Mouse (Mus musculus) liver, postnatal 0 days (tissue): ENCODE measurements around the gene 1110032A03Rik. TPM values are rescaled to one million over a fixed set of nuclear protein-coding genes. Genes with fewer than 3 reads are reported as not detected.
A peak's percentile ranks its signal among the peaks of the same experiment; 100 is the strongest.

ENCODE experiments used
- ATAC-seq: fragments of 200-750 bp; cut with Nextera tagmentation; 2 replicates; pipeline ENCODE4 v1.8.0; 2017; ENCODE audit warnings: mild to moderate bottlenecking, moderate library complexity
- DNase-seq: peaks from one replicate; pipeline ENCODE4 v3.0.0-alpha.2; 2016
- H3K27ac ChIP-seq: fragments of 300-500 bp; sonication (generic); 2 replicates; pipeline ENCODE4 v1.5.1; 2014; ENCODE audit warnings: antibody characterized with exemption, moderate library complexity, mild to moderate bottlenecking, low read depth
- H3K27me3 ChIP-seq: fragments of 300-500 bp; sonication (generic); 2 replicates; pipeline ENCODE4 v1.6.1; 2014; ENCODE audit warnings: low read length, control low read depth, mixed read lengths; ENCODE audit not compliant: insufficient read depth
- H3K36me3 ChIP-seq: fragments of 300-500 bp; sonication (generic); replicated peaks from 2 replicates; pipeline ENCODE4 v1.6.1; 2014; ENCODE audit warnings: mild to moderate bottlenecking, control low read depth, low read length, moderate library complexity, mixed read lengths; ENCODE audit not compliant: insufficient read depth
- H3K4me1 ChIP-seq: fragments of 300-500 bp; sonication (generic); 2 replicates; pipeline ENCODE4 v1.6.1; 2014; ENCODE audit warnings: antibody characterized with exemption, mild to moderate bottlenecking, control low read depth; ENCODE audit not compliant: insufficient read depth
- H3K4me2 ChIP-seq: fragments of 300-500 bp; sonication (generic); 2 replicates; pipeline ENCODE4 v1.6.1; 2014; ENCODE audit warnings: low read depth, mild to moderate bottlenecking, low read length, moderate library complexity, mixed read lengths
- H3K4me3 ChIP-seq: fragments of 300-500 bp; sonication (generic); 2 replicates; pipeline ENCODE4 v1.5.1; 2014; ENCODE audit warnings: low read depth, low read length
- H3K9ac ChIP-seq: fragments of 300-500 bp; sonication (generic); replicated peaks from 2 replicates; pipeline ENCODE4 v1.6.1; 2014; ENCODE audit warnings: mild to moderate bottlenecking, moderate library complexity
- H3K9me3 ChIP-seq: fragments of 300-500 bp; sonication (generic); 2 replicates; pipeline ENCODE4 v1.6.1; 2016; ENCODE audit warnings: mild to moderate bottlenecking, control low read depth, low read length, mixed read lengths
- CTCF ChIP-seq: sonication (generic); IDR thresholded peaks from 2 replicates; pipeline ENCODE4 v1.5.1; 2016; ENCODE audit warnings: antibody characterized with exemption, low read depth
- EP300 ChIP-seq: IDR thresholded peaks from 2 replicates; pipeline ENCODE4 v1.6.1; 2016; ENCODE audit warnings: antibody characterized with exemption, low read depth, mild to moderate bottlenecking
- WGBS: fragments of 180-500 bp; shearing (Covaris S2); extraction: QIAGEN DNeasy Blood & Tissue Kit; methylation state at CpG from one replicate; pipeline ENCODE4 v1.1.7; 2014; ENCODE audit not compliant: insufficient replicate concordance; 5-methylcytosine and 5-hydroxymethylcytosine counted together
- polyA plus RNA-seq: library from polyadenylated mRNA; unstranded; fragments of >200 nt; fragmentation: Nextera tagmentation; extraction: Ambion mirVana; gene quantifications from 2 replicates; pipeline ENCODE4 v1.2.1, GENCODE M21; 2015

Gene 1110032A03Rik
- polyA plus RNA-seq, 1 experiment from 2014 or later = 34.6 TPM

DNA sequence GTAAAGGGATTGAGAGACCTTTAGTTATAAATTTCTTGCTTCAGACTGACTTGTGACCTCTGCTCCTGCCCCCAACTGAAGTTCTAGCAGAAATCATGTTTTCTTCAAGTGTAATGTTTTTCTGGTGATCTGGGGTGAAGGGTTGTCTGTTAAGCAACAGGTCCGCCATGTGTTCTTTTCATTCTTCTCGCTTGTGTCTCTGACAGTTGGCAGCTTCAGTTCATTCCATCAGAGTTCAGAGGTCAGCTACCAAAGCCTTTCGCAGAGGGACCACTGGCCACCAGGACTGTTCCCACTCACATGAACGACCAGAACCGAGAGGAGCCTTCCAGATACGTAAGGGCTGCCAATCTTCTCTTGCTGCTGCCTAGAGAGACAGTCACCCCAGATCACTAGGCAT is 33.2 kb upstream of the 1110032A03Rik start:
- Histone ChIP-seq H3K9ac (no peak overlapping the region), H3K9me3 (no peaks in the 10 kb centered on the region), H3K27me3 (no peaks in the 10 kb centered on the region), H3K4me2 (no peak overlapping the region), H3K36me3 (peaks cover 29% of the 10 kb centered on the region), H3K27ac (no peak overlapping the region), H3K4me1 (peaks cover 37% of the 10 kb centered on the region), H3K4me3 (no peak overlapping the region)
- 86% methylated on average over 6 of the region's 6 CpGs for WGBS
- TF ChIP-seq CTCF (no peak), EP300 (no peak)
- no peak for ATAC-seq
- DNase-seq = no peak

DNA sequence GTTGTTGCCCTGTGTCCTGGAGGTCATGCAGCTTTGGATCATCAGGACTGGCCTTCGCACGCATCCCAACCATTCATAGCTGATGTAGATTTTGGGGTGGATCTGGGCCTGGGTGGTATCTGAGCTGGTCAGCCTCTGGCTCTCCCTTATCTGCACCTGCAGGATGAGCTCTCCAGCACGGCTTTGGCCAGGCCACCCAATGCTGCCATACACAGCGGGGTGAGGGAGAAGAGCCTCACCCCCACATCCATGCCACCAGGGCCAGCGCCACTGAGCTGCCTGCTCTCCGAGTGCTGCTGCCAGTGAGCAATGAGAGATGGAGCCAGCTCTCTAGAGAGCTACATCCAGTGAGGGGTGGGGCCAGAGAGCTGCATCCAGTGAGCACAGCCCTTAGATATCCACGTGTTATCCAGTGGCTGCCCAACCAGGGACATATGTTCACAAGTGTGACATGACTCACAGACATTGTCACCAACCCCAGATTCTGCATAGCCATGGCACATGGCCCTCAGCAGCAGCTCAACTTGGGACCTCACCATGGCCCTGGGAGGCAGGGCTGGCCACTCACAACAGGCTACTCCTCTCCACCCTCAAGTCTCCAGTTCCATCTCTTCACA is 27.8 kb upstream of the 1110032A03Rik start:
- Histone ChIP-seq H3K4me1 (peaks cover 13% of the 10 kb centered on the region; the same call in 1 of the 2 replicates), H3K36me3 (peaks cover 30% of the 10 kb centered on the region), H3K4me3 (no peak overlapping the region), H3K27ac (peak overlapping the region; percentile 53), H3K4me2 (peak overlapping the region; percentile 33), H3K9me3 (no peaks in the 10 kb centered on the region), H3K9ac (no peak overlapping the region), H3K27me3 (no peaks in the 10 kb centered on the region)
- peak; percentile 96 for ATAC-seq
- 65% methylated on average over 7 of the region's 7 CpGs for WGBS
- peak; percentile 72 for DNase-seq
- TF ChIP-seq EP300 = peak; percentile 97
- TF ChIP-seq CTCF = peak; percentile 36

DNA sequence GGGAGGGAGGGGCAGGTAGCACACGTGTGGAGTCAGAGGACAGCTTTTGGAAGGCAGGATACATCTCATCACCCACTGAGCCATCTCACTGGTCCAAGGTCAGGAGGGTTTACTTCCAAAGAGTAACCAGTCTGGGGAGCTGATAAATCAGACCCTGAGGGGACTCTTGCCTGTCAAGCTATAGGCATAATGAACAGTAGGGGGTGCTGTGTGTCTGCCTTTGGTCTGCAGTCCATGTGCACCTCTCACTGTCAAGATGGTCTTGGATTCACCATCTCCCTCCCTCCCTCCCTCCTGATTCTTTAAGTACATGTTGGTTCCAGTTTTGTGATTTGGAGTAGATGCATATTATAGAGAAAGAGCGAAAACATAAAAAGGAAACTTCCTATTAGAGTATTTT is 25.7 kb upstream of the 1110032A03Rik start:
- no peaks in the 10 kb centered on the region for H3K9me3 ChIP-seq
- DNase-seq (peak; percentile 71), ATAC-seq (0 out of 2 replicates have a peak, but pooled peaks have one; percentile 31)
- WGBS = 56% methylated on average over 2 of the region's 2 CpGs
- no peaks in the 10 kb centered on the region for H3K27me3 ChIP-seq
- H3K4me1 ChIP-seq = peaks cover 13% of the 10 kb centered on the region; the same call in 1 of the 2 replicates
- H3K36me3 ChIP-seq = peaks cover 24% of the 10 kb centered on the region
- TF ChIP-seq CTCF = peak; percentile 94
- TF ChIP-seq EP300 = no peak
- no peak overlapping the region for H3K9ac ChIP-seq
- no peak overlapping the region for H3K4me3 ChIP-seq
- no peak overlapping the region for H3K4me2 ChIP-seq
- no peak overlapping the region for H3K27ac ChIP-seq

DNA sequence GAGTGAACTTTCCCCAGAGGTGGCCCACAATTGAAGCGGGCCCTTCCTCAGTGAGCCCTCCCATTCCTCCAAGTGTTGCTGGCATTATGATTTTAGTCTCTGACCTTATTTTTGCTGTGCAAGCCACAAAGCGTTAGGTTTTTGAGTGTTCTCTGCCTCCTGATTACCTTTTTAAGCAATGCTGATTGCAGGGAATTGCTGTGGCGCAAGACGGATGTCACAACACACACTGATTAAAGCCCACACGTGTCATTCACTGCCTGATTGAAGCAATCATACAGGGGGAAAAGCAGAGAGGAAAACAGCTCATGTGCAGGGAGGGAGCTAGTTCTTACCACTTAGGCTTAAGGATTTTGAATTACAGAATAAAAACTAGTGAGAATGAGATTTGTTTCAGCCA is 23.0 kb upstream of the 1110032A03Rik start:
- Histone ChIP-seq H3K36me3 (peaks cover 21% of the 10 kb centered on the region), H3K9me3 (no peaks in the 10 kb centered on the region), H3K9ac (no peak overlapping the region), H3K27ac (no peak overlapping the region), H3K27me3 (no peaks in the 10 kb centered on the region), H3K4me1 (peaks cover 3% of the 10 kb centered on the region; the same call in 1 of the 2 replicates), H3K4me3 (no peak overlapping the region), H3K4me2 (no peak overlapping the region)
- no peak for ATAC-seq
- TF ChIP-seq CTCF (no peak), EP300 (no peak)
- DNase-seq = peak; percentile 34
- WGBS = 62% methylated on average over 5 of the region's 5 CpGs

DNA sequence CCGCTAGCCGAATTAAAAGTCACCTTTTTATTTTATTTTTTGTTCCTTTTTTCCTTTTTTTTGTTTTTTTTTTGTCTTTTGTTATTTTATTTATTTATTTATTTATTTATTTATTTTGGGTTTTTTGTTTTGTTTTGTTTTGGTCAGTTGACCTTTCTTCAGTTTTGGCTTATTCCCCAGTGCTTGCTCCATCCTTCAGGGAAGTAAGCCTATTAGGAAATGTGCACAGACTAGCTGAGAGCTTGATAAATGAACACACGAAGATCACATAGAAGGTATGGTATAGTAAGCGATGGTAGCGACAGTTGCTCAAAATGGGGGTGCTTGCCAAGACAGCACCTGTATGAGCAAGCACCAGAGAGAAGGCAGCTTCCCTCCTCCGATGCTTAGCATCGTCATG is 22.3 kb upstream of the 1110032A03Rik start:
- no peaks in the 10 kb centered on the region for H3K27me3 ChIP-seq
- no peak overlapping the region for H3K4me3 ChIP-seq
- no peak for TF ChIP-seq EP300
- TF ChIP-seq CTCF = no peak
- 85% methylated on average over 7 of the region's 7 CpGs for WGBS
- no peak overlapping the region for H3K27ac ChIP-seq
- 0 out of 2 replicates have a peak, but pooled peaks cover 3% of the 10 kb centered on the region for H3K4me1 ChIP-seq
- H3K9ac ChIP-seq = no peak overlapping the region
- H3K4me2 ChIP-seq = no peak overlapping the region
- peaks cover 21% of the 10 kb centered on the region for H3K36me3 ChIP-seq
- no peak for DNase-seq
- no peaks in the 10 kb centered on the region for H3K9me3 ChIP-seq
- ATAC-seq = no peak

DNA sequence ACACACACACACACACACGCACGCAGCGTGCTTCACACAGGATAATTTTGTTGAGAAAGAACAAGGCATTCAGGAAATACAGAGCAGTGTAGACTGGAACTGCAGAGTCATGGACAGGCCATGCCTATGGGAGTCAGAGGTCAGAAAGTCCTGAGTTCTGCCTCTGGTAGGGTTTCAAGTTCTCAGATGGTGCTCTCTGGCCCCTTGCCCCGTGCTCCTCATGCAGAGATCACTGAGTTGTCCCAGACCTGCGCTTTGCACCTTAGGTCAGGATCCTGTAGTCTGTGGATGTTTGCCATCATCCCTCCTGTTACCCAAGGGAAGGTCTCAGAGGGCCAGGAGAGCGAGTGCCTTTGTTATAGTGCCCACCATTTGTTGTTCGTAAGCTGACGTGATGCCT is 21.5 kb upstream of the 1110032A03Rik start:
- Histone ChIP-seq H3K36me3 (peaks cover 17% of the 10 kb centered on the region; the same call in 1 of the 2 replicates), H3K4me2 (no peak overlapping the region), H3K4me1 (no peaks in the 10 kb centered on the region), H3K4me3 (no peak overlapping the region), H3K27me3 (no peaks in the 10 kb centered on the region), H3K27ac (no peak overlapping the region), H3K9ac (no peak overlapping the region), H3K9me3 (no peaks in the 10 kb centered on the region)
- WGBS = 87% methylated on average over 8 of the region's 8 CpGs
- DNase-seq = no peak
- ATAC-seq = no peak
- no peak for TF ChIP-seq CTCF
- TF ChIP-seq EP300 = no peak
